Mouse (Mus musculus) common myeloid progenitor, adult 5-6 weeks (primary cell): ENCODE measurements around the gene Nkd2. TPM values are rescaled to one million over a fixed set of nuclear protein-coding genes. Genes with fewer than 3 reads are reported as not detected.

Experiments
- ATAC-seq: replicated peaks from 2 replicates; pipeline ENCODE4 v1.8.0; 2016; ENCODE audit warnings: low read depth, mild to moderate bottlenecking, moderate TSS enrichment, inconsistent platforms; ENCODE audit not compliant: poor library complexity, severe bottlenecking
- total RNA-seq: library from RNA; stranded (forward); fragments of 200-1000, 187-1606 nt; gene quantifications from 2 replicates; pipeline ENCODE4 v1.2.3, GENCODE M21; 2017

Nkd2 gene
- total RNA-seq, 1 experiment from 2014 or later: not detected

GRCm38 (mm10) chr13:73821251-73821650, 26.2 kb downstream of the Nkd2 start:
- ATAC-seq: no peak

GRCm38 (mm10) chr13:73818921-73819320, 28.5 kb downstream of the Nkd2 start:
- no peak for ATAC-seq

- ATAC-seq: no peak
These were observed 31.1 kb downstream of the Nkd2 start for GRCm38 (mm10) chr13:73816338-73816737.

- no peak for ATAC-seq
These were observed 33.2 kb downstream of the Nkd2 start for GRCm38 (mm10) chr13:73814181-73814580.

- no peak for ATAC-seq
These were observed 34.5 kb downstream of the Nkd2 start for GRCm38 (mm10) chr13:73812936-73813335.

GRCm38 (mm10) chr13:73804914-73805313, 42.5 kb downstream of the Nkd2 start:
- no peak for ATAC-seq

- ATAC-seq: peak; percentile 97
These were observed 43.8 kb downstream of the Nkd2 start for GRCm38 (mm10) chr13:73803450-73804178.

GRCm38 (mm10) chr13:73799110-73799509, 48.3 kb downstream of the Nkd2 start:
- no peak for ATAC-seq

GRCm38 (mm10) chr13:73793171-73793570, 54.3 kb downstream of the Nkd2 start:
- ATAC-seq: 0 out of 2 replicates have a peak, but pooled peaks have one; percentile 29

- no peak for ATAC-seq
These were observed 55.3 kb downstream of the Nkd2 start for GRCm38 (mm10) chr13:73792176-73792575.

- ATAC-seq: no peak
These were observed 64.9 kb downstream of the Nkd2 start for GRCm38 (mm10) chr13:73782486-73782885.

GRCm38 (mm10) chr13:73777578-73777977, 69.9 kb downstream of the Nkd2 start:
- ATAC-seq: no peak

GRCm38 (mm10) chr13:73775786-73776185, 71.6 kb downstream of the Nkd2 start:
- ATAC-seq: no peak

- no peak for ATAC-seq
These were observed 73.8 kb downstream of the Nkd2 start for GRCm38 (mm10) chr13:73773519-73774205.

- peak; percentile 66 for ATAC-seq
These were observed 74.8 kb downstream of the Nkd2 start for GRCm38 (mm10) chr13:73772655-73773054.

- no peak for ATAC-seq
These were observed 76.3 kb downstream of the Nkd2 start for GRCm38 (mm10) chr13:73771131-73771530.

GRCm38 (mm10) chr13:73769916-73770682, 77.3 kb downstream of the Nkd2 start:
- no peak for ATAC-seq
